Mouse (Mus musculus): ENCODE measurements at regions not wholly inside any gene's neighbourhood (a gene's known extent, or its start where the extent isn't known, plus 50 kb on each side); places are given as distances from the start of the nearest gene placed in this dataset.

- ATAC-seq (replicated peaks; ENCODE audit: poor library complexity), result no peak
Observed at GRCm38 (mm10) chr12:69101965-69102364, 57.0 kb downstream of the Rps29 start.

GRCm38 (mm10) chr12:69094856-69095255 lies 64.1 kb downstream of the Rps29 start:
- no peak for ATAC-seq (replicated peaks; ENCODE audit: poor library complexity)

DNA sequence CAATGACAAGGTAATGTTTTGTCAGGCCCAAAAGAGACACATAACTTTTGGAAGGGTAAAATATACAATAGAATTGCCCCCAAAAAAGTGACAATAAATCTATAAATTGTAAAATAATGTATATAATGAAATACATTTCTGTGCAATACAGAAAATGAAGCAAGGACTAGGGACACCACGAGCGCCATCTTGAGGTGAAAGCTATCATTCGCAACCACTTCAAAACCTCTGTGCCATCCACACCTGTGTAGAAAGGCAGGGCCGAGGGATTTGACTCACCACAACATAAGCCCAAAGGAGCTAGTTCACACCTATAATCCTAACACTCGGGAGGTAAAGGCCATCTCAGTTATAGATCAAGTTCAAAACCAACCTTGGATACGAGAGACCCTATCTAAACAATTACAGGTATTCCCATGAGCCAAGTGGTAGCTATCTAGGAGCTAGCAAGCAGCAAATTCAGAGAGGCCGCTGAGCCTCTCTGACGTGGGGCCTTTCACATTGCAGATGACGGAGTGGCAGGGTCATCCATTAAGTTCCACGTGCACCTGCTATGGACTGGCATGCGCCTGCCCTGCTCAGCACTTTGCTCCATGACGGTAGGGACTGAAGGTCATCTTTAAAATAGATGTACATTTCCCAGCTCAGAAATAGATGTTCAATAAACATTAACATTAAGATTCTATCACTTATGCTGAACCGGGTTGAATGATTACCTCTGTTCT lies 65.8 kb downstream of the Rps29 start:
- peak; percentile 66; the same call in 1 of the 2 replicates for ATAC-seq (replicated peaks; ENCODE audit: poor library complexity)

GRCm38 (mm10) chr12:69087928-69088609 lies 70.9 kb downstream of the Rps29 start:
- ATAC-seq (replicated peaks; ENCODE audit: poor library complexity), result peak; percentile 73

- no peak for ATAC-seq (replicated peaks; ENCODE audit: poor library complexity)
Observed at GRCm38 (mm10) chr12:69085522-69086179, 73.3 kb downstream of the Rps29 start.

GRCm38 (mm10) chr12:69084656-69085055 lies 74.3 kb downstream of the Rps29 start:
- ATAC-seq (replicated peaks; ENCODE audit: poor library complexity), result no peak

DNA sequence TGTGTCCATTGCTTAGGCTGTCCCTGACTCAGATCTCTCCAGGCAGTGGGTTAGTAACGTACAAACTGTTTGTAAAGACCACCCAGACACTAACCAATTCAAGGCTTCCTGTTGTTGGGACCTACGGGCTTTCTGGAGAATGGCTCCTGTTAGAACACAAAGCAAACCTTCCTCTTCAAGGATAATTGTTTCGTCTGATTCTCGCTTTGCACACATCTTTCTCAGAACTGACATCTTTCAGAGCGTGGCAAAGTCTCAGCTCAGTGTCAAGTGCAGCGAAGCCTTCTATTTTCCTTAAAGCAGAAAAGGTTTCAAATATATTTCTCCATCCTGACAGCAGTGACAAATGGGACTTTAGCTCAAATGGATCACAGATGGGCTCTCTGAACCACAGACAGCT lies 76.9 kb downstream of the Rps29 start:
- ATAC-seq (replicated peaks; ENCODE audit: poor library complexity), result no peak

- ATAC-seq (replicated peaks; ENCODE audit: poor library complexity), result no peak
Observed at GRCm38 (mm10) chr12:69039553-69039952, 119.4 kb downstream of the Rps29 start.

- ATAC-seq (replicated peaks; ENCODE audit: poor library complexity), result no peak
Observed at GRCm38 (mm10) chr12:69023594-69023993, 135.4 kb downstream of the Rps29 start.

DNA sequence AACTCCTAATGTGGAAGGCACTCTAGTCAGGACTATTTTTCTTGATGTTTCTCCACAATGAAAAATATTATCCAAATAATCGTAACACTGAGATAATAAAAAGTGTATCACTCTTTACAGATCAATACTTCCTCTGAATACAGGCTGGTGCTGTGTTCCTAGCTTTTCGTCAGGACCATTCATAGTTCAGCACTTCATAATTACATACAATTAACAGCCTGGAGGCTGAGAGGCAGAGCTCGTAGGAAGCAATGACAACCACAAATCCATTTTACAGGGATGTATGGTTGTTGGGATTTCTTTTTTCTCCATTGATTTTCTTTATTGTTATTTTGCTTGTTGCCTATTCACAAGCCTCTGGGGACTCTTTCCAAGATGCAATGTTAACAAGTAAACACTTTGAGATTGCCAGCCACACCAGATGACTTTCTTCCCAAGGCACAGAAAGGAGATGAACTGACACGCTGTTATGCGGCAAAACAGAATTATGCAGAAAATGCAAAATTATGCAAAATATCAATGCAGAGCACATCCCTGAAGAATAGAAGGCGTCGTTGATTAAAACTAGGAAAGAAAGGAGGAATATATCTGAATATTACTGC lies 142.2 kb downstream of the Rps29 start:
- ATAC-seq (replicated peaks; ENCODE audit: poor library complexity), result no peak

- ATAC-seq (replicated peaks; ENCODE audit: poor library complexity), result no peak
Observed at GRCm38 (mm10) chr12:69005141-69005540, 153.8 kb downstream of the Rps29 start.

DNA sequence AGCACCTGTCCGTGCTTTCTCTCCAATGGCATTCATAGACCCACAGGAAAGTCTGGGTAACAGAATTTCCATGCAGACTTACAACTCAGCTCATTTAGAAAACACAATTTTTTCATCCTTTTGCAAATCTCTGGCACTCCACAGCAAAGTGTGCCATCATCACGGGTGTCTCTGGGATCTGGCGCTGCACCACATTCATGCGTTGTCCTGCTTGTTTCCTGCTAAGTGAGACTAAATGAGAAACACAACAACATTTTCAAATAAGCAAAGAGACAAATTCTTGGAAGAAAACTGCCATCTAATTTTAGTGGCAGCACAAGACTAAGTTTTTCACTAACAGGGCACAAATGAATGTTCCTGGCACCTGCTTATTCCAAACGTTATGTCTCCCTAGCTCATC lies 156.9 kb downstream of the Rps29 start:
- ATAC-seq (replicated peaks; ENCODE audit: poor library complexity), result no peak

DNA sequence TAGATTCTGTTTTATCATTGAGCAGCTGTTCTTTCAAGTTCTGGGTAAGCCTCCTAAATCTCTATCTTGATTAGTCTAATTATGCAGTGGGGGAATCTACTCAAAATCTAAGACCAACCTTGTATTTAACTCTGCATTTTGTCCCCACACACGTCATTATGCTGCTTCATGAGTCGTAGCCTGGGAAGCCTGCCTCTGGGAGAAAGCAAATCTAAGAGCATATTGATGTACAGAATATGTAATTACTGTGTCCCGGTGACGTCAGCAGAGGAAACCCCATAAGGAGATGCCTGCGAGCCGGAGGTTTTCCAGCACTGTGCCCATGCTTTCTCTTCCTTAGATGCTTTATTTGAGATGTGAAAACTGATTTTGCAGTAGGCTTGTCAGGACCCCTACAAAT lies 161.7 kb downstream of the Rps29 start:
- no peak for ATAC-seq (replicated peaks; ENCODE audit: poor library complexity)

DNA sequence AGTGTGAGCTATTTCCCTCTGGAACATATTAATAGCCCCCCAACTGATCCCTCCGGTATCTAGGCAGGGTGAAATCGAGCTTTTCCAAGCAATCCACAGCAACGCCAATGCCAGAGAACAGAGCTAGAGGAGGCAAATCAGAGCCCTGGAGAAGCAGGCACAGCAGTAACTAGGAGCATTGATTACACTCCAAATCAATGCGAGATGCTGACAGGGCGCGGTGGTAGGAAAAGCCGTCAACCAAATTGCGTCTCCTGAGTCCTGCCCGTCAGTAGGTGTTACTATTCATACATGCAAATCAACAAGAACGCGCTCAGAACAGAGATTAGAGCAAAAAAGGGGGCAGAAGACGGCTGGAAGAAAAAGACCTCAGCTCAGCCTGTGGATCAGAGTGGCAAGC lies 162.2 kb downstream of the Rps29 start:
- ATAC-seq (replicated peaks; ENCODE audit: poor library complexity), result no peak

- 0 out of 2 replicates have a peak, but pooled peaks have one; percentile 46 for ATAC-seq (replicated peaks; ENCODE audit: poor library complexity)
Observed at GRCm38 (mm10) chr12:68980640-68981039, 178.3 kb downstream of the Rps29 start.

- ATAC-seq (replicated peaks; ENCODE audit: poor library complexity), result peak; percentile 46
Observed at GRCm38 (mm10) chr12:68980173-68980572, 178.8 kb downstream of the Rps29 start.

- no peak for ATAC-seq (replicated peaks; ENCODE audit: poor library complexity)
Observed at GRCm38 (mm10) chr12:68979232-68979631, 179.8 kb downstream of the Rps29 start.

- no peak for ATAC-seq (replicated peaks; ENCODE audit: poor library complexity)
Observed at GRCm38 (mm10) chr12:68977276-68977675, 181.7 kb downstream of the Rps29 start.

DNA sequence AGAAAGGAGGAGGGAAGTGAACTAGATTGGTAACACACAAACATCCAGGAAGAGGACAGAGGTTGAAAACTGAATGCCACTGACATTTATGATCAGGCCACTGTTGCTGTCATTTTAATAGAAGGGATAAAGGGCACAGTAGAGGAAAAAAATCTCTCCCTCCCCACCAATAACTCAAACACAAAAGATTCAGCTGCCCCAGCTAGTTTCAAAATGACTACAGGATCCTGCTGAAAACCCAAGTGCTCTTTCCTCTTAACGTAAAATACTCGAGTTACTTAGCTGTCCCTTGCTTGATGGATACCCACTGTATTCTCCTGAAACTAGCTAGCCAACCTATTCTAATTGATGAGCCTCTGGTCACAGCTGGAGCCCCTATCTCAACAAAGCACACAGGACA lies 211.7 kb downstream of the Rps29 start:
- ATAC-seq (replicated peaks; ENCODE audit: poor library complexity), result no peak

DNA sequence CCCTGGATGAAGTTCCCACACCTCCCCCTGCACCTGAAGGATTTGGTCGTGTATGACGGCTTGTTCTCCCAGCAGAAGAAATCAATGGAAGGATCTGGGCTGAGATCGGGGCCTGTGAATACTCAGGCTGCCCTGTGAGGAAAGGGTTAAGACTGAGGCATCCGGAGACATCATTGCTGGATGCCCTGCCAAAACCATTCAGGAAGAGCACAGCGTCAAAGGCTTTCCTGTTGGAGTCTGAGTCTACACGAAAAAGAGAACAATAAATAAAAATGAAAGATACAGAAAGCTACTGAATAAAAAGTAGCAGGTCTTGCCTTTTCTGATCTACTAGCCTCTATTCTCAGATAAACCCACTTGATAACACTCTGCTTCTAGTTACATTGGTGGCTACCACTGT lies 248.4 kb downstream of the Rps29 start:
- peak; percentile 86 for ATAC-seq (replicated peaks; ENCODE audit: poor library complexity)

DNA sequence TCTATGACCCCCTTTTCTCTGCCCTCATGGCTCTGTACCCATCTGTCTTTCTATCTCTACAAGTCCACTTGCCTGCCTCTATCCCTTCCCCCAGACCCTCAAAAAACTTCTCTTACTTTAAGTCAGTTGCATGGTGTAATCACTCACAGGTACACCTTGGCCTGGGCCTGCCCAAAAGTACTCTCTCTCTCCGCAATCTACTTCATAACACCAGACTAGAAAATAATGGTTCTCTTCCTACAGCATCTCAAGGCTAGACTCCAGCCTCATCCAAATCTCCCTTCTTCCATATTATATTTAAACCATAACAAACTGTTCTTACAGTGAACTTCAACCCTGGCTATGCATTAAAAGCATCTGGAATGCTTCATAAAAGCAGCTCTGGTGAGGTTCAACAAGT lies 254.2 kb downstream of the Rps29 start:
- ATAC-seq (replicated peaks; ENCODE audit: poor library complexity), result no peak

- ATAC-seq (replicated peaks; ENCODE audit: poor library complexity), result no peak
Observed at GRCm38 (mm10) chr12:68889141-68889540, 269.8 kb downstream of the Rps29 start.

Data from megakaryocyte progenitor cell, adult 5-6 weeks (primary cell).